Mouse (Mus musculus) inflammation-experienced regulatory T-cells, adult 6 months (primary cell): ENCODE measurements around the gene Vcan. TPM values are rescaled to one million over a fixed set of nuclear protein-coding genes. Genes with fewer than 3 reads are reported as not detected.
"Not testable (repeated sequence)": the region's sequence is repeated elsewhere in the genome, so short reads cannot be mapped to it uniquely, and the experiment has no call there.

Source experiments
- ATAC-seq: one replicate; pipeline ENCODE4 v1.8.0; 2017
- polyA plus RNA-seq, 3 experiments: library from polyadenylated mRNA; unstranded; fragments of 100-300 nt; shearing (Covaris generic); gene quantifications; one replicate each; pipeline ENCODE4 v1.2.1; 2017

The Vcan gene
- under 1 TPM; 0.04 to 0.47 (median 0.29) TPM for polyA plus RNA-seq

DNA sequence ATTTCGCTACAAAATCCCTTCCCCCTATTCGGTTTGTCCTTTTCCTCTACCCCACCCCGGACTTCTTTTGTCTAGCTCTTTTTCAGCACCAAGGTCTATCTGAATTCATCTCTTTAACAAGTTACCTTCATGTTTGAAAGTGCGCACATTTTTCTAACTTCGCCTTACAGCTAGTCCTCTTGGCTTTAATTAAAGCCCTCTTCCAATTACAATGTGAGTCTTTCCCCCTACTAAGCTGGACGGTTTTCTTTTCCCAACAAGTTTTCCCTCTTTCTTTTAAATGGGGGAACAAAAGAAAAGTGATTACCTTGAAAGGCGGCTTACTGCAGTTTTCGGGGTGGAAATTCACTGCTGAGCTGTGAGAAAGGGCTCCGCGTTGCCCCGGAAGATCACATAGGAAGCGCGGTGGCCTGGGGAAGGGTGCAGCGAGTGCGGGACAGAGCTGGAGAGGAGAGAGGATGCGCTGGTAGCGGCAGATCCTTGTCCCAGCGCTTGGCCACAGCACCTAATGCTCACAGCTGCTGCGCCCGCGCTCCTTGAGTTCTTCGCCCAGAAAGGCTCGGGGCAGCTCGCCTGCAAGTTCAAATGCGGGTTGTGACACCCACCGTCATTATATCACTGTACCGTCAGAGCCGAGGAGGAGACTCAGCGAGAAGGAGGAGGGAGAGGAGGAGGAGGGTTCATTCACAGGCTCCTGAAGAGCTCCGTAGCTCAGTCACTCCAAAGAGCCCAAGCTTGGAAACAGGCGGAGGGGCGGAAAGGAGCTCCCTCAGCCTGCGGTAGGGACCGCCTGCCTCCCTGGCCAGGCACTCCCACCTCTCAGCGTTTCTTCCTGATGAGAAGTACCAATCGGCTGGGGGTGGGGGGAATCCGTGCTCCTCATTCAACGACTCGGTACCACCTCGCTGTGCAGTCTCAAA, at the start of gene Vcan:
TSS of gene Vcan (minus strand) at position 744 of the 920 bp plus-strand sequence.
- no peak for ATAC-seq

DNA sequence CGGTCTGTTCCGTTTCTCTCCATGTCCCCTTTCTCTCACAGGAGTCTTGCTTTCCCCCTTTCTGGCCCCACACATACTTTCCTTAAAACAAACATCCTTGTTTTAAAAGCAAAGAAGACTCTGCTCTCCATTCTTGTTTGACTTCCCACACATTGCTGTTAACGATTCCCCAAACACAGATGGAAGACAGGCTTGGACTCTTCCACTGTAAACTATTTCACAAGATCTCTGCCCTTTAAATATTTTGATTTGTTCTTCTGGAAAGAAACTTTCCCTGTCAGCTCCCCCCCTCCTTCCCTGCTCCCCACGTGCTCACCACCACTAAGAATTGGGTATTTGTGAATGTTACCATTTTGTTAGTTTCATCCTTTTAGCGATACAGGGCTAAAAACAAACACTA, 49.2 kb upstream of the Vcan start:
- ATAC-seq = no peak

DNA sequence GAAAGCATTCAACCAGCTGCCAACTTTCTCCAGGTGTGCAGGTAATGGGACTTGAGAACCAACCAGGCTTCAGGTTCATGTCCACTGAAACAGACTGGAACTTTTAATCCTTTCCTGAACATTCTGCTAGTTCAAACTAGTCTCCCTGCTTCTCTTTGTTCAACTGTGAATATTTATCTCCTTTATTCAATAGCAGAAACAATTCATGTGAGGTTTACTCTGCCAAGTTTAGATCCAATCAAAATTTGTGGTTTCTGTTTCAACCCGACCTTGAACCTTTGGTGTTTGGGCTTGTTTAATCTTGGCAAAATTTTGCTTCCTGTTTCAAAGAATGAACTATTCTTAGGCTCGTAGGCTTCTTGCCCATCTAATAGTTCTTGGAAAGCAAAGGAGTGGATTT, 40.6 kb upstream of the Vcan start:
- ATAC-seq = no peak

DNA sequence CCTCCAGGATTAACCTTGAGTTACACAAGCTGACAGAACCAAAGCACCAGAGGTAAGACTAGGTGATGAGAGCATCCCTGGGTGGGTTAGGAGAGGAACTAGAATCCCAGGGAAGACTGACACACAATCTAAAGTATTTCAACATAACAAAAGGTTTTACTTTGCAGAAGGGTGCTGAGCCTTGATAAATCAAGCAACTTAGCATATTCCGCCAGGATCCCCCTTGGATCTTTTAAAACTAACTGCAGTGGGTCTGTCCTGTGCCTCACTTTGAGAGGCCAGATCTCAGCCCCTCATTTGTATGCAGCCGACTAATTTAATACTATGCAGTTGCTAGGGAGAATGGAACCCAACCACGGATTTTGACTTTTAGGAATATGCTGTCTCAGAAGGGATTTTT, 38.0 kb upstream of the Vcan start:
- ATAC-seq = no peak

DNA sequence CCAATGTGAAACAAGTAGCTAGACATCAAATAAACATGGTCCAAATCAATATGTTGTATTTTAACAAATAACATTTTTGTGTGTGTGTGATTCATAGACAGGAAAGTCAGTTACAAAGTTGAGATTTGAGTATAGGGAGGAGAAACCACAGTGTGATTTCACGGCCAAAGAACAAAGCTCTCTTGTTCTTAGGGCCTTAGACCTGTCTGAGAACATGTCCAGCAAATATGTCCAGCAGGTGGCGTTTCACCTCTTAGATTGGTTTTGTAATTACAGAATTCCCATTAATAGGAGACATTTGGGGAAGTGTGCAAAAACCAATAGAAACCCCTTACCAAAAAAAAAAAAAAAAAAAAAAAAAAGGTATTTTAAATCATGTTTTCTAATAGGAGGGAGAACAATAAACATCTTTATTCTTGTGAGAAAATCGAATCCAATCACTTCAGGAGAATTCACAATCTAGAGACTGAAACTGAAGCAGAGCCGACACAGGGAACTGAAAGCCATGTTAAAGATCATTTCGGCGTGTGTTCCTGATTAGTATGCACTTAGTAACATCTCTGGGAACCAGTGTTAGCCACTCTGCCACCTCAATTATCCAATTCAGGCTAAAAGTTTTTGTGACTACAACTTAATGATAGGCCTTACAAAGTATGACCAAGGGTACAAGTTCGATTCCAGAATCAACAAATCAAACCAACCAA, 37.1 kb upstream of the Vcan start:
- ATAC-seq = no peak

DNA sequence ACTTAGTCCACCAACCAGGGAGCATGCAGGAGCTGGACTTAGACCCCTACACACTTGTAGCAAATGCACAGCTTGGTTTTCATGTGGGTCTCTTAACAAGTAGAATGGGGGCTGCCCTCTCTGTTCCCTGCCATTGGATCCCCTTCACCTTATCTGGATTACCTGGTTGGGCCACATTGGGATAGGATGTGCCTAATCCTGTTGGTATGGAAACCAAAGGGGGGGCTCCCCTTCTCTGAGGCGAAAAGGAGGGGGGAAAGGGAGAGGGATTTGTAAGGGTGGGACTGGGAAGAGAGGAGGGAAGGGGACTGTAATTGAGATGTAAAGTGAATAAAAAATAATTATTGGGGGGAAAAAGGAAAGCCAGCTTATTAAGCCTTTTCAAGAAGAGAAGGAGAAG, 35.5 kb upstream of the Vcan start:
- no peak for ATAC-seq

DNA sequence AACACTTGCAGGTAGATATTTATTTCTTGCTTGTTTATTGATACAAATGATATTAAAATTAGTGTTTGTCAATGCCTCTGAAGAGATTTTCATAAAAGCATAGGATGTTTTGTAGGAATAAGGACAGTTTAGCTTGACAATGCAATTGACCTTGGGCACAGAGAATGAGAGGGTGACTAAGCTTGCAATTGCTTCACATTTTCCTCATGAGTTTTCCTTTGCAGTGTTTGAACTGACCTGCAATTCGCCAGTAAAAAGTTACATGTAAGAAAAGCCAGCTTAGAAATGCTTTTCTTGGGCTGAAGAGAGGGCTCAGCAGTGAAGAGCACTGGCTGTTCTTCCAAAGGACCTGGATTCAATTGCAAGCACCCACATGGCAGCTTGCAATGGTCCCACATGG, 34.8 kb upstream of the Vcan start:
- no peak for ATAC-seq

DNA sequence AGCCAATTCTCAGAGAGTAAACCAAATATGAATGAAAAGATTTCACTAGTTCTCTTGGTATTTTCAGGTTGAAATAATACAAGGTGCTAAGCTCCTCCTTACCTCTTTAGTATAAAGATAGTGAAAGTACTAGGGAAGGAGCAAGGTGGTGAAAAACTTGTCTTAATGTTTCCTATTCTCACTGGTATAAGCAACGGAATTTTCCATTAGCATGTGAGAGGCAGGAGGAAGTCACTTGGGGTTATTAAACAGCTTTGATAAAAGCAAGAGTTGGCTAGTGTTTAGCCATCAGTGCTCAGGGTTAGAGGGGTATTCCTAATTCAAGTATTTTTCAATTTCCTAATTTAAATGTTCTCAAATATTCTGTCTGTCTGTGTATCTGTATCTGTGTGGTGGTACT, 24.2 kb upstream of the Vcan start:
- peak; percentile 68 for ATAC-seq

DNA sequence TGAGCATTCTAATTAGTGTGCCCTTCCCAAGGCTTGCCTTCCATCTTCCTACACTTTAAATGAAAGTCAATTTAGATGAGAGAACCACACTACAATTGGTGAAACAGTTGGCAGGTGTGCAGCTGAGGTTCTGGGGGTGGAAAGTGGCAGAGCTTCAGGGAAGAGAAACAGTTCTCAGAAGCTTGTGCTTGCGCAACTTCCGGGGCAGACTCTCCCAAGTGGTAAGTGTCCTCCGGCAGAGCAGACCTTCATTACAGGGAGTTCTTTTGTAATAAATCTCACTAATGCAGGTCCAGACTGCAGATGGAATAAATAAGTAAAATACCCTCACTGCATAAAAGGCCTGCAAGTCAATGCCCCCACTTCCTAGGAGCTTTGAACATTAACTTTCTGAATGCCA, 23.7 kb upstream of the Vcan start:
- ATAC-seq = peak; percentile 68

DNA sequence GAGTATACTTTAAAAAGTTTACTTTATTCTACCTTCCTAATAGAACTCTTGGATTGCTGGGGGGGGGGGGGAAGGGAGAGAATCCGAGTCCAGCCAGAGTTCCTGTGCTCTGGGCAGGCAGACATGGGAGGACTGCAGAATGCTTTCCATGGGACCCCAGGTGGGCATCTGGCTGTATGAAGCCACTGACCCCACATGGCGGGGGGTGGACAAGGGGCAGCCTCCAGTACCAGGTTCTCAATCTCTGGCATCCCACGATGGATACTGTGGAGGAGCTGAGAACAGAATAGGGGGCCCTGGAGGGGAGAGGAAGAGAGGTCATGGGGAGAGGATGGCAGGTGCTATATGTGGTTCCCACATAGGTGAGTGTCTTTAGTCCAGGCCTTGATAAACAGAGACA, 20.0 kb upstream of the Vcan start:
- ATAC-seq = no peak

DNA sequence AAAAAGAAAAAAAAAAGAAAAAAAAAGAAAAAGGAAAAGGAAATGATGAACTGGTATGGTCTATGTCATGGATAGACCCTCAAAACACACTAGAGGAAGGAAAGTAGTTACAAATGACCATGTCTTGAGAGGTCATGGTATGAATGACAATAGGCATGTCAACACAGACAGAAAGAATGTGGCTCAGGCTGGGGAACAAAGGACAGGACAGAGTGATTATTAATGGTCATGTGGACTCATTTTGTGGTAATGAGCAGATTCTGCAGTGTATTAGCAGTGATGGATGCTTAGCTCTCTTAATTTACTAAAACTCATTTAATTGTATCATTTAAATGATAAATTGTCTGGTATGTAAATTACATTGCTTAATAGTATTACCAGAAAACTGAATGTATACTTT, 14.0 kb upstream of the Vcan start:
- ATAC-seq = no peak

DNA sequence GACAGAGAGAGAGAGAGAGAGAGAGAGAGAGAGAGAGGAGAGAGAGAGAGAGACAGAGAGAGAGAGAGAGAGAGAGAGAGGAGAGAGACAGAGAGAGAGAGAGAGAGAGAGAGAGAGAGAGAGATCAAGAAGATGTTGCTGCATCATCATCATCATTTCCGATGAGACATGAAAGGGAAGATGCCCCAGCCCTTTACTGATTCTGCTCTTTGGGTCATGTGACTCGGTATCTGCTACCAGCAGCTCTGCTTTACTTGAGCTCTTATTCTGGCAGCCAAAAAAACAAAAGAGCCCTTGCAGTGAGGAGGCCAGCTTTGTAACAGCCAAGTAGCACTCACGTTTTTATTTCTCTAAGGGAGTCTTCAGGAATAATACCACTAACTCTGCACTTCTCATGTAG, 8.3 kb upstream of the Vcan start:
- ATAC-seq = not testable (repeated sequence)

DNA sequence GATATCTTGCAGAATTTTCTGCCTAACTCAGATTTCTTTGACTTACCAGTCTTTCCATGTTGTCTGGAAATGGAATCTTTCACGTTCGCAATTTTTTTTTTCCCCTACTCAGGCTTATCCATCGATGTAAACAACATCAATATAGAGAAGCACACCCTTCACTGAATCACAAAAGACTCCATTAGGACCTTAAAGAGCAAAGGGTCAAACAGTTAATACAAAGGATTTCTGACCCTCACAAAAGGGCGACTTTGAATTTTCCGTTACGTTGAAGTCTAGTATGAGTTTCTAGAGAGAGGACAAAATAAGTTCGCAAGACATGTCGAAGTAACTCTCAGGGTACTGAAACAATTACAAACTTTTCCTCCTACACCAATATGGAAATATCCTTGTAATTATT, 892 bp upstream of the Vcan start:
- no peak for ATAC-seq

DNA sequence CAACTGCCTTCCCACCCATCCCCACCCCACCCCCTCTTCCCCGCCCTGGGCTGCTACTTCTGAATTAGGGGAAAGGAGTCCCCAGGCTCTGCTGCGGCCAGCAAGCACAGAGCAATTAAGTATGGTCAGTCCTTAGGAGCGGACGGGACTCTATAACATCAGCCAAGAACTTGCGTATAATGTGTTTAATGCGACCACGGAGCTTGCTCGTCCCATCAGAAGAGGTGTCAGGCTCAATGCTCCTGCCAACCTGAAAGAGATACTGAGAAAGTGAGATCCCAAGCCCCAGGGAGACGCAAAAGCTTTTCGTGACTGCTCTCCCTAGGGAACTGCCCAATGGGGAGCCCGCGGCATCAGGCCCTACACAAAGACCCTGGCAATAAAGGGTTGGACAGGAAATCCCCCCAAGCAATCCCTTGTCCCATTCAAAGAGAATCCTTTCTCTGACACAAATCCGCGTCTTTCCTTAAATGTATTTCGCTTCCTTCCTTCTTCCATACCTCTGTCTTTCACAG, 434 bp upstream of the Vcan start:
- no peak for ATAC-seq

DNA sequence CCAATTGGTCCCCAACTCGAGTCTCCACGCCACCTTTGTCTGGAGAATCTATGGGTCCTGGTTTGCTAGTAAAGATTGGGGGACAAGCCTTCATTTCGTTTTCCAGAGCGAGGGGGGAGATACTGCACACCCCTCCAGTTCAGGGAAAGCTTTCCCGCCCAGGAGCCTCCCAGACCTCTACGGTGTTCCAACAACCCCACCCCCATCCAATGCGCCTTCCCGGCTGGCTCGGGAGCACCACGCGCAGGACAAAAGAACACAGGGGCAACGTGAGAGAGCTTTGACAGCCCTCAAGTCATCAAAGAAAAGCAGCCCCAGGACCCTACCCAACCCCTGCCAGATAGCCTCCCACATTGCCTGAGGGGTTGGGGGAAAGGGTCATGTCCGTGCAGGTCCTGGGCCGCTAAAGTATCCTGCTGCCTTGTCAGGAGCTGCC, 1.2 kb downstream of the Vcan start:
- ATAC-seq = no peak

DNA sequence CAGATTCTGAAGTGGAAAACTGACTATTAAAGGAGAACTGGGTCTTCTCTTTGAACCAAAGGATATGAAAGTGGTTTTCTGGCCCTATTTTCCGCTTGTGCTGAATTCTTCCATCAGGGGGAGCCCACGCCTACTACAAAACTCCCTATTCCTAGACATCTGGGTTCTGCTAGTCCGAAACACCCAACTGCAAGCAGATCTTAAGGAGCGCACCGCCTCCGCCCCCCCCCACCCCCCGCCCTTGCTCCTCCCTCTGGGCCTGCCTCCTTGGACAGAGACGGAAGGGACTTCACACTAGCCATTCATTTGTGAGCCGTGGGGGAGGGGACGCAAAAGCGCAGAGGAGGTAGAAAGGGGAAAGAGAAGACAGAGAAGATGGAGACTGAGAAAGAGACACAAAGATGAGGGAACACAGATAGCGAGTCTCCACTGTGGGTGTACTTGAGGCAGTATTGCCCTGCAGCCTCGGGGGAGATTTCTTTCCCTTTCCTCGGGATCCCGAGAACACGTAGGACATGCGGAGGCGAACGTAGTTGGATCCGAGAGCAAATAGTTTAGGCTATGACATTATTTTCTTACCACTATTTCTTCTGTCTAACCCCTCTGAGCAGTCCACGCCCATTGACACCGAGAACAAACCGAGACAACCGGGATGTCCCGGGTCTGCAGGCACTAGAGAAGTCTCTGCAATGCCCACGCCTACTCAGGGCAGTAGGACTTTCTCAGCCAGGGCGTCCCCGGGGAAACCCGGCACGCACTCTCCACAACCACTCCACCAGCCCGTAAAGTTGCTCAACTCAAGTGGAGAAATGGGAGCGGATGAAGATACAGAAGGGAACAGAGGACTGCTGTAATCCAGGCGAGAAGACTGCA, 1.8 kb downstream of the Vcan start:
- ATAC-seq = peak; percentile 48

DNA sequence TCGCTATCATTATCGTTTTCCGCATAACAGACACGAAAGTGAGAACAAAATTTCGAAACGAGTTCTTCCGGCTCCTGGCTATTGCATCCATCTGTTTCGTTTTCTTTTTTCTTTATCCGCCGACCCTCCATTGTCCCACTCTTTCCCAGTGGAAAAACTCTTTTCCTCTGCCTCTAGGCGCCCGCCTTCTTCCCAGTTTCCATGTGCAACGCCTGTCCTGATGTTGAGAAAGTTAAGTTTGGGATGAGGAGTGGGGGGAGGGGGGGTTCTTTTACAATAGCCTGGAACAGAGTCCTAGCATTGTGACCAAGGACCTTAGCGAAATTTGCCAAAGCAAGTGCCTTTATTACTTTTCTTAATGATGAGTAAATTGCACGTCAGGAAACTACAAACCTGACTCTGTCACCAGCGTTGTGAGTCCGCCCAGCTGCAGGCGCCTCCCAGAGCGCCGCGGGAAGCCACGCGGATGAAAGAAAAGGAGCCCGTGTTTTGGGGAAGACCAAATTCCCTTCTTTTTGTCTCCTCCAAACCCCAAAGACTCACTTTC, 2.5 kb downstream of the Vcan start:
- peak; percentile 42 for ATAC-seq

DNA sequence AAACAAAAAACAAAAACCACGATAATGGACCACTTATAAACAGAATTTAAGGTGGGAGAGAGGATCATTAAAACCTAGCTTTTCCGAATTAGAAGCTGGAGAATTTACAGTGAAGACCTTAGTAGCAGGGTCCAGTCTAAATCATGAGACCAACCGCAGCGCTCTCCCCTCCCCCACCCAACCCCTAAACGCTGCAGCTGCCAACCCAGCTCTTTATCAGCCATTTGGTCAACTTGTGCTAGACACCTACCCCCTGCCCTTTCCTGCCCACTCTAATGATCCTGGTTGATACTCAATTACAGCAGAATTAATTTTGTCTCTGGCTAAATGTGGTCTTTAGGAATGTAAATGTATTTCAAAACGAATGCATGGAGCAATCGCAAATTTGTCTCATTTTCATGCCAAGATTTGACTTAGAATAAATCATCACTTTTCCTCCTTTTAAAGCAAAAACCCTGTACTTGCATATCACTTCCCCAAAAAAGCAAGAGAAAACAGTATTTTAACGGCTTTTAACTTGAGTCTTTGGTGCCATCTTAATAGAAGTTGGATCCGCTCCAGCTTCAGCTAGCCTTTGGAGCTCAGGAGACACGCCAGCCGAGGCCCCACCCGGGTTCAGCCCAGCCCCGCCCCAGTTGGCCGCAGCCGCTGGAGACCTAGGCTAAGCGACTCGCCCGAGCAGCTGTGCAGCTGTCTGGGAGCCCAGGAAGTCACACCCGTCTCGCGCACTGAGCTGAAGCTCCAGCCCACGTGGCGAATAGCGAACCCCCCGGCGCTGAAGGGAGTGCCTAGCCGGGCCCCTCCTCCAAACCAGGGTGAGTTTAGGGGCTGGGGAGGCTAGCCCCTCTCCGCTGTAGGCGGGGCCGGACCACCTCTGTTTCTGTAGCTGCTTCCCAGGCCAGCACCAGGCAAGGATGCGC, 3.3 kb downstream of the Vcan start:
- peak; percentile 64 for ATAC-seq

DNA sequence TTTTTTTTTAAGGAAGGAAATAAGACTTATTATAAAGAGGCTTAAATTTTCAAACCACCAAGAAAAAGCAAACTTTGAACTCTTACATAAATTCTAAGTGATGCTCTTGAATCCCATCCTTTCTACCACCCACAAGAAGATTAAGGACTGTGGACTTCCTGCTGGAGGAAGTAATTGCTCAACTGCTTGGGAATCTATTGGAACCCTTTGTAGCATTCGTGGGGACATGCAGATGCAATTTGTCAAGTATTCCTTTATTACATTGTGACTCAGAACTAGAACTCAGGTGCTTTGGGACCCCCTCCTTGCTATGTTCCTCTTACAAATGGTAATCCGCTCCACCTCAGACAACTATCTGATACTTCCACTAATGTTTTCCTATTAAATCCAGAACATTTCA, 4.0 kb downstream of the Vcan start:
- no peak for ATAC-seq

DNA sequence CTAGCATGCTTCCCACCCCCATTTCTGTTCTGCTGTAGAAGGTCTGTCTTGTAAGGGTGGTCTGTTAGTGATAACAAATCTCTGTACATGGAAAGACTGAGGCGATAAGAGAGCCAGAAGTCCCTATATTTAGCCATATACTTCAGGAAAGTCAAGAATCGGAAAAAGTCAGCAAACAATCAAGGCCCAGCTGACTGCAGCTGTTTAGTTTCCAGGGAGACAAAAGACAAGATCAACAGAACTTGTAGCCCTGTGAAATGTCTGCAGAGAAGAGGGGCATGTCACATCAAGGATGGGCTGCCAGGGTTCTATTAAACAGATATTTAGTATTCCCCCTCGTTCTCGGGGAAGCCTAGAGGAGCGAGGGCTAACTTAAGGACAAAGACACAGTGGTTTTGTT, 7.2 kb downstream of the Vcan start:
- no peak for ATAC-seq

DNA sequence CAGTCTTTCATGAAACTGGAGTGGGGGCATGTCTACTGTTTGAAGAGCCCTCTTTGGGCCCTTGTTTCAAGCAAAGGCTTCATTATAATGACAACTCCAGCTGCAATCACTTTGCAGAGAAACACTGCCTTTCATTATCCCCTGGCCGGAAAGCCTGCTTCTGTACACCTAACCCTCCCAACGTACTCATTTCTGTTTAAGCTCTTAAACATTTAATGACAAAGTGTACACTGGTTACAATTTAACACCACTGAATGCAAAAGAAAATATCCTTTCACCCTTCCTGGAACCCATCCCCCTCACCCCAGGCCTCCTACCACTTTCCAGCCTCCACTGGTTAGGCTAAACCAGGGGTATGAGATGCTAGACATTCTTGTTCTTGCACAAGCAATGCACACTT, 15.8 kb downstream of the Vcan start:
- no peak for ATAC-seq
